Mouse (Mus musculus) C2C12 (cell line): ENCODE results near the gene Ccdc154. TPM values are rescaled to one million over a fixed set of nuclear protein-coding genes. Genes with fewer than 3 reads are reported as not detected.

Experiments
- H3K27me3 ChIP-seq: one replicate; pipeline ENCODE4 v1.6.1; 2011; ENCODE audit not compliant: control insufficient read depth, insufficient read depth, insufficient read length
- H3K36me3 ChIP-seq: one replicate; pipeline ENCODE4 v1.6.1; 2011; ENCODE audit not compliant: control insufficient read depth, insufficient read depth
- H3K4me3 ChIP-seq: one replicate; pipeline ENCODE4 v1.5.1; 2011; ENCODE audit warnings: mild to moderate bottlenecking, control low read depth; ENCODE audit not compliant: poor library complexity, insufficient read depth, severe bottlenecking
- H3K79me2 ChIP-seq: one replicate; pipeline ENCODE4 v1.6.1; 2011; ENCODE audit not compliant: control insufficient read depth, insufficient read depth
- H3K79me3 ChIP-seq: one replicate; pipeline ENCODE4 v1.6.1; 2011; ENCODE audit warnings: low read depth, control low read depth
- H3ac ChIP-seq: one replicate; pipeline ENCODE3; 2011; ENCODE audit warnings: low read depth; ENCODE audit not compliant: control insufficient read depth, insufficient read length
- CEBPB ChIP-seq: IDR thresholded peaks from one replicate; pipeline ENCODE4 v1.6.1; 2011; ENCODE audit warnings: low read depth, mild to moderate bottlenecking, control low read depth, moderate library complexity
- CTCF ChIP-seq: IDR thresholded peaks from one replicate; pipeline ENCODE4 v1.5.1; 2011; ENCODE audit not compliant: control insufficient read depth, insufficient read depth, insufficient read length
- FOSL1 ChIP-seq: IDR thresholded peaks from one replicate; pipeline ENCODE4 v1.8.0; 2011; ENCODE audit warnings: mild to moderate bottlenecking, low read length; ENCODE audit not compliant: poor library complexity, insufficient read depth, severe bottlenecking
- MAX ChIP-seq: IDR thresholded peaks from one replicate; pipeline ENCODE4 v1.6.1; 2011; ENCODE audit warnings: mild to moderate bottlenecking, control low read depth
- MYOD1 ChIP-seq: IDR thresholded peaks from one replicate; pipeline ENCODE4 v1.6.1; 2011; ENCODE audit warnings: low read depth; ENCODE audit not compliant: control insufficient read depth, insufficient read length
- MYOG ChIP-seq: IDR thresholded peaks from one replicate; pipeline ENCODE4 v1.6.1; 2011; ENCODE audit not compliant: control insufficient read depth, insufficient read length; ENCODE audit errors: extremely low read depth
- USF1 ChIP-seq: IDR thresholded peaks from one replicate; pipeline ENCODE4 v1.6.1; 2011; ENCODE audit warnings: low read depth, mild to moderate bottlenecking, control low read depth, moderate library complexity
- long read RNA-seq, 2 experiments: library from polyadenylated mRNA; unstranded; transcript quantifications; one replicate each; pipeline ENCODE4 v2.0.0; 2019 to 2020
- polyA plus RNA-seq: library from polyadenylated mRNA; unstranded; fragments of >200 nt; fragmentation: generic; extraction: Trizol; gene quantifications from one replicate; pipeline ENCODE4 v1.2.1, GENCODE M21; 2012; ENCODE audit warnings: missing spikeins

The Ccdc154 gene
- polyA plus RNA-seq, result not detected
- long read RNA-seq, experiment 1, result 0 reads
- long read RNA-seq, experiment 2, result 0 reads

DNA sequence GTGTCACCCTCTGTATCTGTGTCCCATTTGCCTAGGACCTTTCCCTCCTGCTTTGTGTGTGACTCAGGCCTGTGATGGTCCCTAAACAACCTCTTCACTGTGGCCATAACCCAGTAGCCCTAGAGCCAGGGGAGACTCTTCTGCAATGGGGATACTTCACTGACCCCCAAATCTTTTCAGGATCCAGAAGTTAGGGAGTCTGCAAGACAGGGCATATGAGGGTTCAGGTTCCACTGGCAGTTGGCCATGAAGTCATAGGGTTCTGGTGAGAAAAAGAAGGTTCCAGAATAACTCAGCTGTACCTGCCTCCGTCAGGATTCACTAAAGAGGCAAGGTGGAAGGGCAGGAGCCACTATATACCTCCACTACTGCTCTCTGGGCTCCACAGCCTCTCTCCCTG lies at the start of gene Ccdc154:
Gene Ccdc154, plus strand, starts transcription at position 301 of the 400 bp plus-strand sequence.
- H3K4me3 ChIP-seq, result no peak within 1 kb of the TSS
- H3K79me2 ChIP-seq, result no peaks in the 10 kb centered on the region
- no peak for TF ChIP-seq FOSL1
- TF ChIP-seq MAX, result no peak
- H3K36me3 ChIP-seq, result peaks cover 21% of the 10 kb centered on the region
- no peaks in the 10 kb centered on the region for H3K27me3 ChIP-seq
- no peak within 1 kb of the TSS for H3ac ChIP-seq
- no peaks in the 10 kb centered on the region for H3K79me3 ChIP-seq

DNA sequence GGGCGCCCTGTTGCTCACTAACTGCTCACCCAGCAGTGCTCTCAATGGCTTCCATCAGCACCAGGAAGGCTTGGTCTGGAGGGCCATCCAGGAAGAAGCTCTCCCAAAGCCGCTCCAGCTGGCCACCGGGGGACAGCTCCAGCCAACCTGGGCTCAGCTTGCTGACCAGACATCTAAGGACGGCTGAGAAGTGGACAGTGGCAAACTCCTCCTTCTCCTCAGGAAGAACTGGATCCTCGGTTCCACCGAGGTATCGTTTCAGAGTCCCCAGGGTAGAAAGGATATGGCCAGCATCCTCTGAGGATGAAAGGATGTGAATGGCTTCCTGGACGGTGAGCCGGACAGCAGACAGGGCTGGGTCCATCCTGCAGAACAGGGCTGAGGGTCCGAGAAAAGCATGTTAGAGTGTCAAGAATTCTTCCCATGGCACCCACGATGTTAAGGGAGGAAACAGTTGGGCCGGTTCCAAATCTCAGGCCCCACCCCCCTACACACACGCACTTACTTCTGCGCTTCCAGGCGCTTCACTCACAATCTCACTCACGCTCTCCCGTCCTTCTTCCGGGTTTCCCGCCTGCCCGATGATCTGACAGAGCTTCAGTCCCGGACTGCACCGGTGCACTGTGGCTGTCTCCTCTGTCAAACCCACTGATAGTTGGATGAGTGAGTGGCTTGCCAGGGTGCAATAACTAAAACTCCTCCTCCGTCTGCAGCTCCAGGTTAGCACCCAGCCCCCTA lies 47.2 kb upstream of the Ccdc154 start:
- H3K79me2 ChIP-seq, result peaks cover 26% of the 10 kb centered on the region
- peaks cover 11% of the 10 kb centered on the region for H3K36me3 ChIP-seq
- no peaks in the 10 kb centered on the region for H3K27me3 ChIP-seq
- no peak for TF ChIP-seq MAX
- TF ChIP-seq MYOD1, result no peak
- no peak for TF ChIP-seq FOSL1
- no peak for TF ChIP-seq CEBPB
- TF ChIP-seq USF1, result no peak
- TF ChIP-seq CTCF, result no peak
- peaks cover 9% of the 10 kb centered on the region for H3K79me3 ChIP-seq
- H3K4me3 ChIP-seq, result peak overlapping the region; percentile 50
- peak overlapping the region; percentile 94 for H3ac ChIP-seq

DNA sequence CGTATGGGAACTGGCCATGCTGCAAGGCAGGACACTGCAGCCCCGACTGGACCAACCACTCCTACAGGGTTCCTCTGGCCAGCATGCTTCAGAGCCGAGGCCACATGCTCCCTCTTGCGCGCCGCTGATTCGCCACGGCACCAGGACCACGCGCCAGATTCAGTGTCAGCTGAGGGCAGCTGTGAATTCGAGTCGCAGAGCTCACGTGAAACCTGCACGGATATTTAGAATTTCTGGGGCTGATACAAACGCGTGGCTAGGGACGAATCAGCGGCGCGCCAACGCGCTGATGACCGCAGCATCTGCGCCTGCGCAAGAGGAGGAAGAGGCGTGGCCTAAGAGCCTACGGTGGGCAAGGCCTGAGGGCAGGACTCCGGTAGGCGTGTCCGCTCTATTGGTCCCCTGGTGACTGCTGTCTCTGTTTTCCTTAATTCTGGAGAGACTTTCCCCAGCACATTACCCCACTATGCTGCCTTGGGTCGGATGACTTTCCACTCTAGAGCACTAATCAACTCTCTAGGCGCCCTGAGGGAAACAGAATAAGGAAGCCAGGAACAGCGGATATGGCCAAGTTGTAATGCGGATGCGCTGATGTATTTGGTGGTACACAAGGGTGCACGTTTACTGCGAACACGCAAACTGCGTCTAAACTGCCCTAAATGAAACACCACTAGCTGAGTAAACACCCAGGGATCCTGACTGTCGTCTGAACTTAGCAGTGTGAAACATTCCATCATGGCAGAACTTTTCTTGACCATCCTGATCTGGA lies 46.4 kb upstream of the Ccdc154 start, which contains the start of gene Telo2:
Gene Telo2, minus strand, starts transcription at position 304 of the 769 bp plus-strand sequence.
- H3K27me3 ChIP-seq, result no peaks in the 10 kb centered on the region
- H3K79me2 ChIP-seq, result peaks cover 26% of the 10 kb centered on the region
- TF ChIP-seq CEBPB (no peak), MYOG (no peak), MAX (peak; percentile 97), CTCF (no peak), USF1 (no peak)
- peak within 1 kb of the TSS; percentile 94 for H3ac ChIP-seq
- peaks cover 11% of the 10 kb centered on the region for H3K36me3 ChIP-seq
- H3K4me3 ChIP-seq, result peak within 1 kb of the TSS; percentile 50
- peaks cover 9% of the 10 kb centered on the region for H3K79me3 ChIP-seq

DNA sequence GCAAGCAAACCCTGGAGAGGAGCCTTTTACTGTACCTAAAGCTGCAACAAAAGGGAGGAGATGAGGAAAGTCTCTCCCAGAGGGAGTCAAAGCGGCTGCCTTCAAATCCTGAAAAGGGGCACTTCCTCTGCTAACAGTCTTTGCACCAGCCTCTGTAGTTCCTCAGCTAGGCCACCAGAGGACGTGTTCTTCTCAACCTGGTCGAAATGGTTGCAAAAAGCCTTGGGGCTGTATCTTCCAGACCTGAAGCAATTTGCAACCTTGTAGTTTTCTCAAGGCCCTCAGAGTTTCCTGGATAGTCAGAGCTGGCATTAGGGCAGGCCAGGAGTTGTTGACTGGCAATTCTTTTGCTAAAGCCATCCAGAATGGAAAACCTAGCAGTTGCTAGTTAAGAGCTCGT lies 45.0 kb upstream of the Ccdc154 start:
- Histone ChIP-seq H3K79me3 (peaks cover 9% of the 10 kb centered on the region), H3K4me3 (no peak overlapping the region), H3K79me2 (peaks cover 26% of the 10 kb centered on the region), H3ac (no peak overlapping the region), H3K27me3 (no peaks in the 10 kb centered on the region), H3K36me3 (peaks cover 4% of the 10 kb centered on the region)
- TF ChIP-seq CEBPB (no peak), FOSL1 (no peak), MYOG (no peak), CTCF (no peak), USF1 (no peak), MYOD1 (no peak), MAX (no peak)

DNA sequence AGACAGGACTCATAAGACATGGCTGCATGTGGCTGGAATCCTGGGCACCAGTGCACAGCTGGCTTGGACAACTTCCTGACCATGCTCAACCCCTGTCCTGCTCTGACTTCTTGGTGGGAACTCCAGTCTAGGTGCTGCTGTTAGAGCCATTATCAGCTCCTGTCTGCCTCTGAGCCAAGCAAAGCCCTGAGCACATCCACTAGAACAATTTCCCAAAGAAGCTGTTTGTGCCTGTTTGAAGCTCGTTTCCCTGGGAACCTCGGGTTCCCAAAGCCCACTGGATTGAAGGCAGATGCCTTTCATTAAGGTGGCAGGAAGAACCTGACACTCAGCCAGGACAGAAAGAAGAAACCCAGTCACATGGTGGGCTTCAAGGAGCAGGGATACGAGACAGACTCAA lies 41.9 kb upstream of the Ccdc154 start, which contains the start of gene Ptx4:
Gene Ptx4, plus strand, starts transcription at position 355 of the 400 bp plus-strand sequence.
- H3K79me2 ChIP-seq, result peaks cover under 1% of the 10 kb centered on the region
- H3K36me3 ChIP-seq, result no peaks in the 10 kb centered on the region
- H3K4me3 ChIP-seq, result no peak within 1 kb of the TSS
- H3K27me3 ChIP-seq, result peaks cover 19% of the 10 kb centered on the region
- H3K79me3 ChIP-seq, result no peaks in the 10 kb centered on the region
- TF ChIP-seq MYOD1 (no peak), CEBPB (no peak), USF1 (no peak), FOSL1 (no peak), CTCF (no peak), MYOG (no peak), MAX (no peak)
- H3ac ChIP-seq, result no peak within 1 kb of the TSS
